Mouse (Mus musculus) erythroid progenitor cell, adult 5-6 weeks (primary cell): Measurements from ENCODE around the gene Xpnpep1. TPM values are rescaled to one million over a fixed set of nuclear protein-coding genes. Genes with fewer than 3 reads are reported as not detected.
A peak's percentile ranks its signal among the peaks of the same experiment; 100 is the strongest.

Experiments used
- ATAC-seq: replicated peaks from 2 replicates; pipeline ENCODE4 v1.8.0; 2016; ENCODE audit warnings: moderate number of reproducible peaks, mild to moderate bottlenecking, moderate TSS enrichment, inconsistent platforms; ENCODE audit not compliant: poor library complexity, low FRiP score, severe bottlenecking
- total RNA-seq, 2 experiments: library from RNA; stranded (forward) in 1 of 2; stranded (reverse) in 1 of 2; fragments of 150-400 nt in 1 of 2; fragments of 186-747, 209-891 nt in 1 of 2; gene quantifications; 2 replicates each; pipeline versions ENCODE4 v1.2.3 to v1.2.4; 2015 to 2017; ENCODE audit warnings: low replicate concordance in 2 of 2

Gene Xpnpep1
- total RNA-seq, 2 experiments from 2014 or later = 27.3 to 45.7 TPM

DNA sequence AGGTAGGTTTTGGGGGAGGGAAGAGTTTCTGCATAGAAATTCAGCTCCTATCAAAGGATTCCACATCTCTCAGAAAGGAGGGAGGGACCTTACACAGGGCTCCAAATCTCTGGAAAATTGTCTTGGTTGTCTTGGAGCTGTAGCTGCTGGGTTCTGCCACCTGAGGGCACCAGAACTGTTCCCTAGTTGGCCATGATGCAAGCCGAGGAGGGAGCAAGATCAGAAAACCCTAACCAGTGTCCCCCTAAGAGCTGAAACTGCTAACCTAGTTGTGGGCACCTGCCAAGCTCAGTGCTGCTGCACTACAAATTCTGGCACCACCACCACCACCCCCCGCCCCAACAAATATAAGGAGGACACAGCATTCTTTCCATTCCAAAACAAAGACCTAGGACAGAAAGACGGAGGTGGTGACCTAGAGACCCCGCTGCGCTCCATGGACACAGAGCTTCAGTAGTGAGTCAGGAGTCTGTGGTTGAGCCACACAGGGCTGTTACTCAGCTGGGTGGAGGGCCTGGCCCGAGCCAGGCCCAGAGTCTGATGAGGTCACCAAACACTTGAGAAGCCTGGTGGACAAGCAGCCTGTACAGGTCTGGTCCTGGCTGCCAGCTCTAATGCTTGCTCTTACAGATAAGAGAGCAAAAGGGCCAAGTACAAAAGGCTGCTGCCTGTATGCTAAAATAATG, 31.9 kb downstream of the Xpnpep1 start:
- ATAC-seq = no peak

DNA sequence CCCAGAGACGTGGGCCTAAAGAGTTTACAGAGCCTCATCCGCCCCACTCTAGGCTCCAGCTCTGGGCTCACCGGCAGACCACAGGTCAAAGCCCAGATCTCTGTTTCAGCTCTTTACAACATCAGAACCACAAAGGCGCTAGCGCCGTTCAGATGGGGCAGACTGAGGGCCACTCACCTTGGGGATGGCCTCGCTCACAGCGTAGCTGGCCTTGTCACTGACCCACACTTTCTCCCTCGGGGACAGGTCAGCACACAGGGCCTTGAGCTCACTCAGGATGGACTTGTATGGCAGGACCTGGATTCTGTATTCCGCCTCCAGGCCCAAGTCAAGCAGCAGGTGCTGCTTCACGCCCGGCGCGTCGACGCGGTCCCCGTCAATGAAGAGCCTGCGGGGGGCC, 34.0 kb downstream of the Xpnpep1 start:
- ATAC-seq = no peak

DNA sequence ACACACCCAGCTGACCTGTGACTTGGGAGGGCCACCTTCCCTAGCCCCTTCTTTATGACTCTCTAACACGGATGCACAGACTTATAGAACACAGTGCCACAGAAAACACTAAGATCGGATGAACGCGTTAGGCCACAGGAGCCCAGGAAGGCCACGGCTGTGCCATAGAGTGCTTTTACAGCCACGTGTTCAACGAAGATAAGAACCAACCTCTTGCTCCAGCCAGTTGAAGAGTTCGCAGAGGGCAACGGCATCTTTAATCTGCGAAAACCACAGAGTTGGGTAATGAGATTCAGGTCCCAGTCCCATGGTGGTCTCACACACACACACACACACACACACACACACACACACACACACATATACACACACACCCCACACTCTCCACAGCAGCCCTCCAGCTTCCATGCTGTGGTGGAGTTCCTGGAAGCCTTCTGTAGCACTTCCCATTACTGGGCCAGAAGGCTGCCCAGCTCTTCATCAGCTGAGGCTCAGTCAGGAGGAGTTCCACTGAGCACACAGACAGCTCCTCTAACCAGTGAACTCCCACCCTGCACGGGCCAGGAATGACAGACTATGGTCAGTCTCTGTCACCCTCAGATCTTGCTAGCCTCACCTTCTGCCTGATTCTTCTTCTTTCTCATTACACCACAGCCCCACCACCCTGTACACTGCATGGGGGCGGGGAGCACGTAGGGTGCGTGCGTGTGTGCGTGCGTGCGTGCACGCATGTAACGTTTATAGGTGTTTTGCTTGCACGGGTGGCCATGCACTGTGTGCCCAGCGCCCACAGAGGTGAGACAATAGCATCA, 36.3 kb downstream of the Xpnpep1 start:
- ATAC-seq = peak; percentile 84

DNA sequence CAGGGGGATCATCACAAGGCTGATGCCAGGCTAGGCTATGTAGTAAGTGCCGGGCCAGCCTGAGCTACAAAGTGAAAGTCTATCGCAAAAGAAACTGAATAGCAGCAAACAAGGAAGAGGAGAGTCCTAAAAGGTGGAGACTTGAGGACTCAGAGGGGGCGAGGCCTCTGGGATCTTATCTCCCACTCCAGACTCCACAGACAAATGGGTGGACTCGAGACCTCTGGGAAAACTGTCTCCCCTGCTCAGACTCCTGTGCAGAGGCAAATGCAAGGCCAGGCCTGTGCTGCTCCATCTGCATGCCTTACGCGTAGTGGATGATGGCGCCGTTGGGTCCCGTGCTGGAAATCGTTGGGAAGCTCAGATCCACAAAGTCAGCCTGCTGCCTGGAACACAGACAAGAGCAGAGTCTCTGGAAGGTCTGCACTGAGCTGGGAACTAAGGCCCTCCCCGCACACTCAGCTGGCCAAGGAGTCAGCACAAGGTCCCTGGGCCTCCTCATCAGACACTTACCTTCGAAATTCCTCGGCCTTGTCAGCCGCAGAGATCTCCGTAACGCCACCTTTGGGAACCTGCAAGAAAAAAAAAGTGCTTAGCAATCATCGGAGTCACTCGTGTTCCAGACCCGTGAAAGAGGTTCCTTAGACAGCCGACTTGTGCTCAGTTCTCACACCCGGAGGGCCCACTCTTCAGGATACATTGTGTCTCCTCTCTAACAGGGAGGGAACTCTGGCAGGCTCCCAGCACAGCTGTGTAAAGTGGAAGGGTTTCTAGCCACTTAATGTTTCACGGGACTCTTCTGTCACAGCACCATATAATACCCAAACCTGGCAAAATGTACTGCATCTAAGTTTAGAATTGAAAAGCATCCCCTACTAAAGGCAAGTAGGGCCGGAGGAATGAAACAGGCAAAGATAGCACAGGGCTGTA, 37.6 kb downstream of the Xpnpep1 start:
- ATAC-seq = peak; percentile 81

DNA sequence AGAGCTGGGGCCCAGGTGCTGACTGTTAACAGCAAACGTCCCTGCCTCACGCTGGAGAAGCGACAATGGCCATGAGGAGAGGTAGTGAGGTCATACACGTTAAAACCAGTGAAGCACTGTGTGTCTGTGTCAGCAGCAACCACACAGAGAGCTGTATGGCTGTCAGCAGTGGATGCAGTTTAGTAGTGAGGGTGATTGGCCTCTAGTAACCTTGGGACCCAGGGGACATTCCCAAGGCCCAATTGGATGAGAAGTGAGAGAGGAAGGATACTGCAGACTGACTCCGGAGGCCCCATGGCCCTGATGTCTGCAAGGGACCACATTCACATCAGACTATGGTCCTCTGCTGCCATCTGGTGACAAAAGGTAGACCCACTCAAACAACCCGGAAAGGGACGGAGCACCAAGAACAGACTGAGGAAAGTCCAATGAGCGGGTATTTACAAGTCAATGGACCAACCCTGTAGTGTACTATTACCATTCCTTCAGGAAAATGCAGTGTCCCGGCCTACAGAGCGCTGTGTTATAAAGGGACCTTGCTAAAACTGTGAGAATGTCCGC, 47.1 kb downstream of the Xpnpep1 start:
- no peak for ATAC-seq

DNA sequence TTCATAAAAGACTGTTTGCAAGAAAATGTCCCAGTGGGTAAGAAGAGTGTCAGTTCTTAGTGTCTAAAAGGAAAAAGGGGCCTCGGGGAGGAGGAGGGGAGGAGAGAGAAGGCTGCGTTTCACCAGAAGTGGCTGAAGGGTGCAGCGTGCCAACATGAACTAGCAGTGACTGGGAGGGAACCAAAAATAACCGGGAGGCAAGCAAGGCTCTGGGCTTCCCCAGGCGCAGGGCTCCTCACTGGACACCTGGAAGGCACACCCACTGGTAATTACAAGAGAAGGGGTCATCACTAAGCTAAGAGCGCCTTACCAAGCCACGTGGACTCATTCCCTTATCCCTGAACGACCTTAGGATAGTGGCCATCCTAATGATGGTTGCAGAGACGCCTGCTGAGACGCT, 48.1 kb downstream of the Xpnpep1 start:
- no peak for ATAC-seq

DNA sequence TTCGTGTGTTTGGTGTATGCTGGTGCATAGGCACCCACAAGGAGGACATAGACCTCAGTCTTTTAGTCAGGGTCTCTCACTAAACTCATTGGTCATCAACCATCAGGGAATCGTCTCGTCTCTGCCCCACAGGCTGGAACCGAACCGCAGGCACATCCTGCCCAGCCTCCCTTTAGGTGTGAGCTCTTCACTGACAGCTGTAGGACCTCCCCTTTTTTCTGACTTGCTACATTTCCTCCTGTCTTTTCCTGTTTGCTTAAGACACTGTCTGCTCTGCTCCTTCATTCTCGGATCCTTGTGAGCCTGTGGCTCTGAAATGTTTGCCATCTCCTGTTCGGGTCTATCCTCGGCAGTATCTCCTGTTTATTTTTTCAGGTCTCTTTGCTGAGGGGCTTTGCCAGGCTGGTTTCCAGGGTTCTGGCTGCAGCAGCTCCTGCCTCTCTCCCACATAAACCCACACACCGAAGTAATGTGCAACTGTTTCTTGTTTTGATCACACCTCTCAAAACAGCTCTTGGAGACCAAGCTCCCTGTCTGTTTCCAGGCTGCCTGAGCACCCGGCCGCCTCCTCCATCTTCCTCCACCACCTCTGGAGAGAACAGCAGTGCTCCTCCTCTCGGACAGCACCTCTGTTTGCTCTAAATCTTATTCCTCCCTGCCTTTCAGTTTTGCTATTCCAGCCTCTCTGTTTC, 60.8 kb downstream of the Xpnpep1 start:
- ATAC-seq = no peak

DNA sequence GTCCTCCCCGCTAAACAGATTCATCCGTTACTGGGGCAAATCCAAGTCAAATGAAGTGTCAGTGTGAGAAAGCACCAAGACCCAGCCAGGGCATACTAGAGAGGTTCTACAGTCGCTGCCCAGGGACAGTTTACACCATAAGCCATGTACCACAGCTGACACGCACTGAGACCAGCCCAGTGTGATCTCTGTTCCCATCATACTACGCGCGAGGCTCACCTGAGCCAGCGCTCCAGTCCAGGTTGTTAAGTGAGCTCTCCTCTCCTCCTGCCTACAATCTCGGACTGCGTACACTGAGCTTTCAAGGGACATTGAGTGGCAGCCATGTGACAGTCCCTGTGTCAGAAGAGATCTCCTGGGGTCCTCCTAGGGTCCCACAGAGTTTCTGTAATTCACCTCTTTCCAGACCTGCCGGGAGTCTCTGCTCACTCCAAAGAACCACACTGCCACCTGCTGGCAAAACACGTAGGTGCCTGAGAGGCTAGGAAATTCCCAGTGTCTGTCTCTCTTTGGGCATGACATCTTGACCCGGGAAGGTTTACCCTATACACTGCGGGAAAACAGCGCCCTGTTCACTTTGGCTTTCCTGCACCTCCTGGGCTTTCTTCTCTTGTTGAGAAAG, 64.3 kb downstream of the Xpnpep1 start:
- peak; percentile 73 for ATAC-seq

DNA sequence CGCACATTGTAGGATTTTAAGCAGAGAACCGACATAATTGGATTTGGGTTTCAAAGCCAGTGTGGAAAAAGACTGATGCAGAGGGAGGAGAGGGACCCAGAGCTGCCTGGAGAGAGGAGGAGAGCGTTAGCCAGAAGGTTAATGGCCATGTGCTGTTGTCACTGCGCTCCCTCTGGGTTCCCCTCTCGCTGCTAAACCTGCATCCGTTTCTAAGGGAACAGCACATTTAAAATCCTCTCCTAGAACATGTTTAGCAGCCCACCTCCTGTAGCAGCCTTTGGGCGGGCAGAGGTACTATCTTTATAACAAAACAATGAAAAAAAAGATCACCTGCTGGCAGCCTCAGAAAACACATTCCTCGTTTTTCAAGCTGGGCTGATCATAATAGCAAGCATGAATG, 73.7 kb downstream of the Xpnpep1 start:
- no peak for ATAC-seq

DNA sequence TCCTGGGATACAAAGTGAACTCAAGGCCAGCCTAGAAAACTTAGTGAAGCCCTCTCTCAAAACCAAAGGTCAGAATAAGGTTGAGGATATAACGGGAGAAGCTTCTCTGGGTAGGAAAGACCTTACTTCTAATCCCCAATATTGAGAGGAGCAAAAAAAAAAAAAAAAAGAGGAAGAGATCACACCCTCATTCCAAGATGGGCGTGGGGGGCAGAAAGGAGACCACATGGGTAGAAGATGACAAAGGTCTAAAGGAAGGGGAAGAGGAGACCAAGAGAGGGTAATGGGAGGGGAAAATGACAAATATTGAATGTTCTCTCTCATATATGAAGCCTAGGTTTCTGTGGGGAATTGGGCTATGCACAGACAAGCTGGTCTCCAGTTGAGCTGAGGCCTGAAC, 77.3 kb downstream of the Xpnpep1 start:
- no peak for ATAC-seq

DNA sequence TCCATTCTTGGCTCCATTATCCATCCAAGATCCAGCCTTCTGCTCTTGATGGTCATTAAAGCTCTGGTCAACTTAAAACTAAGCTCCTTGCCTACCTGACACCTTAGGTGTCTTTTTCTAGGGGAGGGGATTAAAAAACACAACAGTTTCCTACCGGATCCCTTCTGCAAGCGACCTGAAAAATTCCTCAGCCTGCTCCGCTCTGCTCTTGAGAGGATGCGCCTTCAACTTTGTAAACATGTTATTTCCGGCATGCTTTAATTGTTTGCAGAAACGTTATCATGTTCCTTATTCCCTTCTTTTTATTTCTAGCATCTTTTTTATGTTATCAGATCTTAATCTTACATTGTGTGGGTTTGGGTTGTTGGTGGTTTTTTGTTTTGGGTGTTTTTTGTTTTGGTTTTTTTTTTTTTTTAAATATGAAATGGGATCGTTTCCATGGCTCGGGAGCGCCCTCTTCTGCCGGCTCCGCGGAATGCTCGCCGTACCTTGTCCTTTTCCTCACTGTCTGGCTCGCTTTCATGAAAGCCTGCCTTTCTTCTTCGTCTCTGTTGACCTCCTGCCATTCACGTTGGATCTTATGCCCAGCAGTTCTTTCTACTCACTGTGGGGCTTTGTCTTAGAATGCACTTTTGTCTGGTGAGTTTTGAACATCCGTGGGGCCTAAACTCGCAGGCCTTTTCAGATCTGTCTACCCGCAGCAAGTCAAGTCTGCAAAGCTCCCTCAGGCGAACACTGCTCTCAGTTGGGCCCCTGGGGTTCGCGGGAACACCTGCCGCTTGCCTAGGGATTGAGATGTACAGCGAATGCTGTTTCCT, 117.1 kb downstream of the Xpnpep1 start:
- no peak for ATAC-seq

DNA sequence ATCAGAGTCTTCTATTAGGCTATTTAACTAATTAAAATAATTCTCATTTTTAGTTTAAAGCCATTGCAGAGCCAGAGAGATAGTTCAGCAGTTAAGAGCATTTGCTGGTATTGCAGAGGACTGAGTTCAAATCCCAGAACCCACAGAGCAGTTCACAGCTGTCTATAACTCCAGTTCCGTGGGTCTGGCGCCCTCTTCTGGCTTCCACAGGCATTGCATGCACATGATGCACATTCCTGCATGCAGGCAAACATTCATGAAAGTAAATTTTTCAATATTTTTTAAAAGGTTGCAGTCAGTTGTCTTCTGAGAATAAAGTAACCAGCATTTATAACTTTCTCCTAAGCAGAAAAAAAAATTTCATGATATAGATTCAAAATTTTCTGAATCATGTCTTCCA, 135.8 kb downstream of the Xpnpep1 start:
- ATAC-seq = no peak

DNA sequence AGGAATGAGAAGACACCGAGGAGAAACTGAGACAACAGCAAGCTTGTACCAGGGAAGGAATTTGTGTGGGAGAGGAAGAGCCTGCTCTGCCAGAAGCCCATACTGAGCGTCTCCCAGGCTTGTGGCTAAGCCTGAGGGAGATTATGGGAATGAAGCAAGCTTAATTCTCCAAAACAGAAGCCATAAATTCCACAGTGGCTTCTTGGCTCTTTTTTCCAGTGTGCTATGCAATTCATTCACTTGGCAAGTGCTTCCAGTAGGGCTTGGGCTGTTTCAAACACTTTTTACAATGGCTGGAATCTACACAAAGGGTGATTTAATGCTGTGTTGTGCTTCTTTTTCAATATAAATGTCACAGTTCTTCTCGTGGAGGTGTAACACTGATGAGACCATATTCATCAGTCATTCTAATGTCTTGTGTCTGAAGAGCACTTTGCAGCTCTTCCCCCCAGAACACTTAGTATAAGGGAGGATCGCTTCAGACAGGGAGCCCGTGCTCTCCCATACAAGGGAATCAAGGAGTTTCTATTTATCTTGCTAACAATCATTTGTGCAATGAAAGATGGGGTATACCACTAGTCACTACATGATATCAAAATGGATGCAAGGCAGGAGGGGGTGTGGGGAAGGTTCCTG, 148.1 kb downstream of the Xpnpep1 start:
- no peak for ATAC-seq

Other genes with a start within 250 kb of the Xpnpep1 start
- gene Add3, start 100.2 kb upstream of the Xpnpep1 start, total RNA-seq (2015; ENCODE audit: low replicate concordance) = 24.9 and 26.4 TPM in 2 replicates
- gene Add3, start 100.2 kb upstream of the Xpnpep1 start, total RNA-seq (2017; ENCODE audit: low replicate concordance) = 10.1 and 24.5 TPM in 2 replicates